Mouse (Mus musculus): ENCODE measurements around the gene Clec1b.

DNA sequence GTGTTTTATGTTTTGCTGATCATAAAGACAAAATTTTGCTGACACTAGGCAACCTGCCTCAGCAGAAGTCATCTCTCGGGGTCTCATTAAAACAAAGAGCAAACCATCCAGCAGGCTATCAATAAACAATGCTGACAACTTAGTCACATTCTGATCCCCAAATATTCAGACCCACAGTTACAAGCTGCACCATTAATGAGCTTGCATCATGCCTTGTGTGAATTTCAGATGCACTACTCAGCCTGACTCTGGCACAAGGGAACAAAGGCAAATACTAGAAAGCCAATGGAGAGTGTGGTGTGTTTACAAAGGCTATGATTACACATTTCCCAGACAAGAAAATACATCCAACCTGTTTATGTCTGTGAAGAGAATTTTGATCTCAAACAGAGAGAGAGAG is 17.1 kb downstream of the Clec1b start:
- TF ChIP-seq POLR2A (IDR thresholded peaks at IDR 0.05; ENCODE audit: control insufficient read depth, extremely low read depth, insufficient read depth, low read length, poor library complexity) (no peak), CTCF (IDR thresholded peaks at IDR 0.05; ENCODE audit: borderline replicate concordance, control insufficient read depth, extremely low read depth, insufficient read depth, low read length, poor library complexity) (no peak)

Data from thymus, adult 2 months (tissue).